Comparison of ENCODE assay signal across 7 mouse cellular contexts in genomic region chr17:33358411-33359384, GRCm38 (mm10). TPM values are rescaled to one million over a fixed set of nuclear protein-coding genes. Genes with fewer than 3 reads are reported as not detected.
DNase-seq lines count a peak whose midpoint lies in the region; ATAC-seq lines count a peak whose summit lies in the region.

Zfp81 (minus strand) TSS chr17:33358878.

- H3K9ac ChIP-seq in intestine, embryonic 16.5 days (ENCODE audit: low read depth, low read length) = peak within 1 kb of the TSS; percentile 84
- peak within 1 kb of the TSS; percentile 86 for H3K9ac ChIP-seq in midbrain, embryonic 11.5 days (ENCODE audit: low read length)

- whole genome bisulfite sequencing in intestine, embryonic 16.5 days = 4% methylated on average over 46 of the region's 47 CpGs
- WGBS in midbrain, embryonic 11.5 days = 4% methylated on average over 46 of the region's 47 CpGs

- no peaks in the 10 kb centered on the region for H3K9me3 ChIP-seq in intestine, embryonic 16.5 days (ENCODE audit: control insufficient read depth, low read length)
- H3K9me3 ChIP-seq in midbrain, embryonic 11.5 days (ENCODE audit: control insufficient read depth, low read length) = no peaks in the 10 kb centered on the region

- peak; percentile 100 for ATAC-seq in intestine, embryonic 16.5 days
- peak; percentile 100 for ATAC-seq in midbrain, embryonic 11.5 days (ENCODE audit: low FRiP score)

- H3K36me3 ChIP-seq in intestine, embryonic 16.5 days (ENCODE audit: control insufficient read depth, insufficient read depth, low read length) = no peaks in the 10 kb centered on the region
- no peaks in the 10 kb centered on the region for H3K36me3 ChIP-seq in midbrain, embryonic 11.5 days (ENCODE audit: control insufficient read depth, insufficient read depth, low read length)

- intact Hi-C loops in left cerebral cortex, postnatal 36 days (cut with DNase I) = no loop called here

- peak within 1 kb of the TSS; percentile 75 for H3K4me2 ChIP-seq in intestine, embryonic 16.5 days (ENCODE audit: low read depth, low read length)
- H3K4me2 ChIP-seq in midbrain, embryonic 11.5 days = peak within 1 kb of the TSS; percentile 80

- H3K27ac ChIP-seq in intestine, embryonic 16.5 days (ENCODE audit: low read length) = peak within 1 kb of the TSS; percentile 74
- peak within 1 kb of the TSS; percentile 84 for H3K27ac ChIP-seq in midbrain, embryonic 11.5 days (ENCODE audit: low read depth, low read length)

- H3K4me3 ChIP-seq in intestine, embryonic 16.5 days (ENCODE audit: low read length) = peak within 1 kb of the TSS; percentile 72
- peak within 1 kb of the TSS; percentile 89 for H3K4me3 ChIP-seq in midbrain, embryonic 11.5 days (ENCODE audit: low read depth, low read length)

- no peaks in the 10 kb centered on the region for H3K27me3 ChIP-seq in intestine, embryonic 16.5 days (replicated peaks; ENCODE audit: control insufficient read depth, insufficient read depth, low read length)
- no peaks in the 10 kb centered on the region for H3K27me3 ChIP-seq in midbrain, embryonic 11.5 days (ENCODE audit: control insufficient read depth, insufficient read depth, low read length)

- peak; percentile 82 for DNase-seq in adrenal gland, adult 8-10 months
- peak; percentile 87 for DNase-seq in embryo, embryonic 9.5 days (ENCODE audit: extremely low spot score)
- DNase-seq in gastrocnemius, postnatal 4 days (ENCODE audit: low spot score in 2 of 2) = peak; percentile 44 to 78
- DNase-seq in left cerebral cortex, postnatal 36 days (ENCODE audit: low spot score in 2 of 2) = peak; percentile 84 to 88
- DNase-seq in midbrain, embryonic 11.5 days (ENCODE audit: low spot score, missing footprints) = peak; percentile 98
- DNase-seq in skeletal muscle tissue, adult 2 months (ENCODE audit: low read depth, low spot score) = peak; percentile 77

- peaks cover 3% of the 10 kb centered on the region; the same call in 1 of the 2 replicates for H3K4me1 ChIP-seq in intestine, embryonic 16.5 days (ENCODE audit: control insufficient read depth, insufficient read depth, low read length)
- 0 out of 2 replicates have a peak, but pooled peaks cover 3% of the 10 kb centered on the region for H3K4me1 ChIP-seq in midbrain, embryonic 11.5 days (ENCODE audit: control insufficient read depth, insufficient read depth, low read length)

RNA-seq across cellular contexts. Expression of gene Zfp81, which starts in this region (rescaled TPM):
- 10 to 100 TPM in 2 of 4 experiments, 1 to 10 TPM in 2; 8.2 to 11.2 (median 10.5) TPM for total RNA-seq in adrenal gland, adult 8-10 months (2022)
- total RNA-seq in gastrocnemius, postnatal 4 days (2021) = 1 to 10 TPM; 8.7 to 9.4 TPM
- 5.6 and 6.0 TPM in 2 replicates for polyA plus RNA-seq in intestine, embryonic 16.5 days (2015; fragmentation: Nextera tagmentation; extraction: Ambion mirVana)
- 10 to 100 TPM; 17.1 to 19.3 TPM for total RNA-seq in left cerebral cortex, postnatal 36 days (2021)
- polyA plus RNA-seq in midbrain, embryonic 11.5 days (2014; fragmentation: Nextera tagmentation; extraction: Ambion mirVana) = 20.6 and 23.7 TPM in 2 replicates

Comparison
In these comparisons a context has a peak if more than half of its experiments do, and no peak if none do; other contexts are left out.
1. Peak in every context shown above with its lines: DNase-seq, ATAC-seq, H3K4me3 ChIP-seq and H3K27ac ChIP-seq.